Mouse (Mus musculus): Measurements from ENCODE around the gene Mutyh. TPM values are rescaled to one million over a fixed set of nuclear protein-coding genes. Genes with fewer than 3 reads are reported as not detected.
"Not testable (repeated sequence)": the region's sequence is repeated elsewhere in the genome, so short reads cannot be mapped to it uniquely, and the experiment has no call there.

Mutyh gene
- polyA plus RNA-seq, 1 experiment from 2014 or later = 11.6 TPM

- 30% methylated on average over 6 of the region's 6 CpGs for WGBS
These were observed 22.5 kb downstream of the Mutyh start for GRCm38 (mm10) chr4:116830070-116830368.

GRCm38 (mm10) chr4:116838999-116839398 lies 31.5 kb downstream of the Mutyh start:
- H3K9ac ChIP-seq (ENCODE audit: low read length) = no peak overlapping the region
- H3K9me3 ChIP-seq (replicated peaks; ENCODE audit: control insufficient read depth, low read length) = no peaks in the 10 kb centered on the region
- 22% methylated on average over 2 of the region's 2 CpGs for WGBS
- no peak for ATAC-seq (ENCODE audit: insufficient read depth, low FRiP score)
- no peaks in the 10 kb centered on the region for H3K36me3 ChIP-seq (ENCODE audit: control insufficient read depth, insufficient read depth, low read length)
- peaks cover 12% of the 10 kb centered on the region for H3K27me3 ChIP-seq (ENCODE audit: control insufficient read depth, insufficient read depth, low read length)
- no peaks in the 10 kb centered on the region for H3K4me1 ChIP-seq (ENCODE audit: control insufficient read depth, insufficient read depth, low read length)
- H3K27ac ChIP-seq (ENCODE audit: low read length) = no peak overlapping the region
- H3K4me3 ChIP-seq (replicated peaks; ENCODE audit: low read length) = no peak overlapping the region
- H3K4me2 ChIP-seq (ENCODE audit: low read depth, low read length) = no peak overlapping the region

More at GRCm38 (mm10) chr4:116830070-116830368, 22.5 kb downstream of the Mutyh start:
- no peak overlapping the region for H3K4me2 ChIP-seq (ENCODE audit: low read depth, low read length)
- no peak overlapping the region for H3K27ac ChIP-seq (ENCODE audit: low read length)
- H3K27me3 ChIP-seq (ENCODE audit: control insufficient read depth, insufficient read depth, low read length) = no peaks in the 10 kb centered on the region
- H3K36me3 ChIP-seq (ENCODE audit: control insufficient read depth, insufficient read depth, low read length) = no peaks in the 10 kb centered on the region
- H3K4me1 ChIP-seq (ENCODE audit: control insufficient read depth, insufficient read depth, low read length) = peaks cover 3% of the 10 kb centered on the region; the same call in 1 of the 2 replicates
- no peak for ATAC-seq (ENCODE audit: insufficient read depth, low FRiP score)
- H3K4me3 ChIP-seq (replicated peaks; ENCODE audit: low read length) = no peak overlapping the region
- 0 out of 2 replicates have a peak overlapping the region, but pooled peaks have one; percentile 25 for H3K9ac ChIP-seq (ENCODE audit: low read length)
- no peaks in the 10 kb centered on the region for H3K9me3 ChIP-seq (replicated peaks; ENCODE audit: control insufficient read depth, low read length)

- H3K4me1 ChIP-seq (ENCODE audit: control insufficient read depth, insufficient read depth, low read length); H3K36me3 ChIP-seq (ENCODE audit: control insufficient read depth, insufficient read depth, low read length); H3K9me3 ChIP-seq (replicated peaks; ENCODE audit: control insufficient read depth, low read length); H3K27ac ChIP-seq (ENCODE audit: low read length); ATAC-seq (ENCODE audit: insufficient read depth, low FRiP score); H3K4me3 ChIP-seq (replicated peaks; ENCODE audit: low read length); H3K9ac ChIP-seq (ENCODE audit: low read length): not testable (repeated sequence)
- peaks cover 12% of the 10 kb centered on the region for H3K27me3 ChIP-seq (ENCODE audit: control insufficient read depth, insufficient read depth, low read length)
- 23% methylated on average over 20 of the region's 29 CpGs for WGBS
- H3K4me2 ChIP-seq (ENCODE audit: low read depth, low read length) = 0 out of 2 replicates have a peak overlapping the region, but pooled peaks have one; percentile 19
These were observed 32.6 kb downstream of the Mutyh start for GRCm38 (mm10) chr4:116840096-116840495.

GRCm38 (mm10) chr4:116840841-116841240 lies 33.3 kb downstream of the Mutyh start:
- no peaks in the 10 kb centered on the region for H3K36me3 ChIP-seq (ENCODE audit: control insufficient read depth, insufficient read depth, low read length)
- no peak overlapping the region for H3K4me3 ChIP-seq (replicated peaks; ENCODE audit: low read length)
- no peak for ATAC-seq (ENCODE audit: insufficient read depth, low FRiP score)
- WGBS = 71% methylated on average over 6 of the region's 6 CpGs
- no peaks in the 10 kb centered on the region for H3K4me1 ChIP-seq (ENCODE audit: control insufficient read depth, insufficient read depth, low read length)
- H3K4me2 ChIP-seq (ENCODE audit: low read depth, low read length) = no peak overlapping the region
- H3K9ac ChIP-seq (ENCODE audit: low read length) = no peak overlapping the region
- H3K27me3 ChIP-seq (ENCODE audit: control insufficient read depth, insufficient read depth, low read length) = peaks cover 12% of the 10 kb centered on the region
- no peaks in the 10 kb centered on the region for H3K9me3 ChIP-seq (replicated peaks; ENCODE audit: control insufficient read depth, low read length)
- no peak overlapping the region for H3K27ac ChIP-seq (ENCODE audit: low read length)

GRCm38 (mm10) chr4:116844324-116844723 lies 36.8 kb downstream of the Mutyh start:
- Histone ChIP-seq H3K4me1 (ENCODE audit: control insufficient read depth, insufficient read depth, low read length) (no peaks in the 10 kb centered on the region), H3K9ac (ENCODE audit: low read length) (no peak overlapping the region), H3K4me2 (ENCODE audit: low read depth, low read length) (no peak overlapping the region), H3K27ac (ENCODE audit: low read length) (no peak overlapping the region), H3K4me3 (replicated peaks; ENCODE audit: low read length) (no peak overlapping the region), H3K36me3 (ENCODE audit: control insufficient read depth, insufficient read depth, low read length) (no peaks in the 10 kb centered on the region), H3K9me3 (replicated peaks; ENCODE audit: control insufficient read depth, low read length) (no peaks in the 10 kb centered on the region), H3K27me3 (ENCODE audit: control insufficient read depth, insufficient read depth, low read length) (peaks cover 11% of the 10 kb centered on the region)
- WGBS = 87% methylated on average over 3 of the region's 3 CpGs
- no peak for ATAC-seq (ENCODE audit: insufficient read depth, low FRiP score)

- H3K36me3 ChIP-seq (ENCODE audit: control insufficient read depth, insufficient read depth, low read length) = no peaks in the 10 kb centered on the region
- ATAC-seq (ENCODE audit: insufficient read depth, low FRiP score) = no peak
- no peaks in the 10 kb centered on the region for H3K27me3 ChIP-seq (ENCODE audit: control insufficient read depth, insufficient read depth, low read length)
- H3K27ac ChIP-seq (ENCODE audit: low read length) = no peak overlapping the region
- no peak overlapping the region for H3K9ac ChIP-seq (ENCODE audit: low read length)
- no peak overlapping the region for H3K4me3 ChIP-seq (replicated peaks; ENCODE audit: low read length)
- no peaks in the 10 kb centered on the region for H3K4me1 ChIP-seq (ENCODE audit: control insufficient read depth, insufficient read depth, low read length)
- H3K9me3 ChIP-seq (replicated peaks; ENCODE audit: control insufficient read depth, low read length) = no peaks in the 10 kb centered on the region
- H3K4me2 ChIP-seq (ENCODE audit: low read depth, low read length) = no peak overlapping the region
- WGBS = 80% methylated on average over 3 of the region's 3 CpGs
These were observed 42.4 kb downstream of the Mutyh start for GRCm38 (mm10) chr4:116849901-116850300.

- 33% methylated on average over 2 of the region's 2 CpGs for WGBS
- no peaks in the 10 kb centered on the region for H3K9me3 ChIP-seq (replicated peaks; ENCODE audit: control insufficient read depth, low read length)
- no peak overlapping the region for H3K4me2 ChIP-seq (ENCODE audit: low read depth, low read length)
- no peaks in the 10 kb centered on the region for H3K27me3 ChIP-seq (ENCODE audit: control insufficient read depth, insufficient read depth, low read length)
- H3K4me1 ChIP-seq (ENCODE audit: control insufficient read depth, insufficient read depth, low read length) = no peaks in the 10 kb centered on the region
- ATAC-seq (ENCODE audit: insufficient read depth, low FRiP score) = no peak
- H3K27ac ChIP-seq (ENCODE audit: low read length) = no peak overlapping the region
- H3K4me3 ChIP-seq (replicated peaks; ENCODE audit: low read length) = no peak overlapping the region
- no peak overlapping the region for H3K9ac ChIP-seq (ENCODE audit: low read length)
- H3K36me3 ChIP-seq (ENCODE audit: control insufficient read depth, insufficient read depth, low read length) = no peaks in the 10 kb centered on the region
These were observed 46.8 kb downstream of the Mutyh start for GRCm38 (mm10) chr4:116854286-116854685.

- H3K4me2 ChIP-seq (ENCODE audit: low read depth, low read length) = no peak overlapping the region
- ATAC-seq (ENCODE audit: insufficient read depth, low FRiP score) = no peak
- WGBS = 88% methylated on average over 10 of the region's 10 CpGs
These were observed 49.7 kb downstream of the Mutyh start for GRCm38 (mm10) chr4:116857203-116857602.

GRCm38 (mm10) chr4:116859711-116860110 lies 52.2 kb downstream of the Mutyh start:
- no peaks in the 10 kb centered on the region for H3K4me1 ChIP-seq (ENCODE audit: control insufficient read depth, insufficient read depth, low read length)
- 58% methylated on average over 5 of the region's 5 CpGs for WGBS
- ATAC-seq (ENCODE audit: insufficient read depth, low FRiP score) = no peak

More at GRCm38 (mm10) chr4:116857203-116857602, 49.7 kb downstream of the Mutyh start:
- Histone ChIP-seq H3K4me3 (replicated peaks; ENCODE audit: low read length) (no peak overlapping the region), H3K9ac (ENCODE audit: low read length) (no peak overlapping the region), H3K4me1 (ENCODE audit: control insufficient read depth, insufficient read depth, low read length) (no peaks in the 10 kb centered on the region), H3K27ac (ENCODE audit: low read length) (no peak overlapping the region), H3K9me3 (replicated peaks; ENCODE audit: control insufficient read depth, low read length) (no peaks in the 10 kb centered on the region), H3K27me3 (ENCODE audit: control insufficient read depth, insufficient read depth, low read length) (0 out of 2 replicates have a peak, but pooled peaks cover 5% of the 10 kb centered on the region), H3K36me3 (ENCODE audit: control insufficient read depth, insufficient read depth, low read length) (no peaks in the 10 kb centered on the region)

GRCm38 (mm10) chr4:116862023-116862422 lies 54.5 kb downstream of the Mutyh start:
- H3K4me1 ChIP-seq (ENCODE audit: control insufficient read depth, insufficient read depth, low read length) = no peaks in the 10 kb centered on the region
- H3K9ac ChIP-seq (ENCODE audit: low read length) = no peak overlapping the region
- ATAC-seq (ENCODE audit: insufficient read depth, low FRiP score) = no peak
- H3K27ac ChIP-seq (ENCODE audit: low read length) = no peak overlapping the region
- H3K27me3 ChIP-seq (ENCODE audit: control insufficient read depth, insufficient read depth, low read length) = 0 out of 2 replicates have a peak, but pooled peaks cover 5% of the 10 kb centered on the region
- 51% methylated on average over 8 of the region's 8 CpGs for WGBS
- no peak overlapping the region for H3K4me2 ChIP-seq (ENCODE audit: low read depth, low read length)
- H3K4me3 ChIP-seq (replicated peaks; ENCODE audit: low read length) = no peak overlapping the region
- H3K9me3 ChIP-seq (replicated peaks; ENCODE audit: control insufficient read depth, low read length) = no peaks in the 10 kb centered on the region
- no peaks in the 10 kb centered on the region for H3K36me3 ChIP-seq (ENCODE audit: control insufficient read depth, insufficient read depth, low read length)

More at GRCm38 (mm10) chr4:116859711-116860110, 52.2 kb downstream of the Mutyh start:
- Histone ChIP-seq H3K4me2 (ENCODE audit: low read depth, low read length) (no peak overlapping the region), H3K27me3 (ENCODE audit: control insufficient read depth, insufficient read depth, low read length) (0 out of 2 replicates have a peak, but pooled peaks cover 5% of the 10 kb centered on the region), H3K27ac (ENCODE audit: low read length) (no peak overlapping the region), H3K9ac (ENCODE audit: low read length) (no peak overlapping the region), H3K4me3 (replicated peaks; ENCODE audit: low read length) (no peak overlapping the region), H3K36me3 (ENCODE audit: control insufficient read depth, insufficient read depth, low read length) (no peaks in the 10 kb centered on the region), H3K9me3 (replicated peaks; ENCODE audit: control insufficient read depth, low read length) (no peaks in the 10 kb centered on the region)
